Mouse (Mus musculus) forebrain, postnatal 0 days (tissue): Measurements from ENCODE around the gene Atg14. TPM values are rescaled to one million over a fixed set of nuclear protein-coding genes. Genes with fewer than 3 reads are reported as not detected.
"Not testable (repeated sequence)": the region's sequence is repeated elsewhere in the genome, so short reads cannot be mapped to it uniquely, and the experiment has no call there.

Experiments used
- ATAC-seq: fragments of 200-750 bp; cut with Nextera tagmentation; 2 replicates; pipeline ENCODE4 v1.8.0; 2017; ENCODE audit warnings: mild to moderate bottlenecking, moderate library complexity
- DNase-seq: peaks from one replicate; pipeline ENCODE4 v3.0.0-alpha.2; 2015
- H3K27ac ChIP-seq: fragments of 300-500 bp; sonication (generic); 2 replicates; pipeline ENCODE4 v1.5.1; 2014; ENCODE audit warnings: low read depth, mild to moderate bottlenecking, antibody characterized with exemption, low read length, moderate library complexity, mixed read lengths
- H3K27me3 ChIP-seq: fragments of 300-500 bp; sonication (generic); 2 replicates; pipeline ENCODE4 v1.6.1; 2014; ENCODE audit warnings: mild to moderate bottlenecking, low read length, mixed read lengths; ENCODE audit not compliant: insufficient read depth
- H3K36me3 ChIP-seq: fragments of 300-500 bp; sonication (generic); 2 replicates; pipeline ENCODE4 v1.6.1; 2014; ENCODE audit warnings: mild to moderate bottlenecking, moderate library complexity; ENCODE audit not compliant: insufficient read depth
- H3K4me1 ChIP-seq: fragments of 300-500 bp; sonication (generic); 2 replicates; pipeline ENCODE4 v1.6.1; 2014; ENCODE audit warnings: antibody characterized with exemption; ENCODE audit not compliant: insufficient read depth
- H3K4me2 ChIP-seq: fragments of 300-500 bp; sonication (generic); 2 replicates; pipeline ENCODE4 v1.6.1; 2014; ENCODE audit warnings: low read depth, mild to moderate bottlenecking, moderate library complexity
- H3K4me3 ChIP-seq: fragments of 300-500 bp; sonication (generic); 2 replicates; pipeline ENCODE4 v1.5.1; 2014; ENCODE audit warnings: low read depth, low read length, mixed read lengths
- H3K9ac ChIP-seq: fragments of 300-500 bp; sonication (generic); 2 replicates; pipeline ENCODE4 v1.6.1; 2014; ENCODE audit warnings: mild to moderate bottlenecking
- H3K9me3 ChIP-seq: fragments of 300-500 bp; sonication (generic); 2 replicates; pipeline ENCODE4 v1.6.1; 2016; ENCODE audit warnings: low read length
- CTCF ChIP-seq: sonication (generic); IDR thresholded peaks from 2 replicates; pipeline ENCODE4 v1.5.1; 2016; ENCODE audit warnings: antibody characterized with exemption, control low read depth, low read depth
- WGBS: fragments of 180-500 bp; shearing (Covaris S2); extraction: QIAGEN DNeasy Blood & Tissue Kit; methylation state at CpG from one replicate; pipeline ENCODE4 v1.1.7; 2014; 5-methylcytosine and 5-hydroxymethylcytosine counted together
- polyA plus RNA-seq: library from polyadenylated mRNA; unstranded; fragments of >200 nt; fragmentation: Nextera tagmentation; extraction: Ambion mirVana; gene quantifications from 2 replicates; pipeline ENCODE4 v1.2.1, GENCODE M21; 2015
- total RNA-seq: library from RNA; depleted of rRNA; stranded (reverse); fragments of >200 nt; gene quantifications from 2 replicates; pipeline ENCODE4 v1.2.3, GENCODE M21; 2014

Atg14 gene
- total and polyA plus RNA-seq, 2 experiments from 2014 or later = 8.1 to 22.0 TPM

DNA sequence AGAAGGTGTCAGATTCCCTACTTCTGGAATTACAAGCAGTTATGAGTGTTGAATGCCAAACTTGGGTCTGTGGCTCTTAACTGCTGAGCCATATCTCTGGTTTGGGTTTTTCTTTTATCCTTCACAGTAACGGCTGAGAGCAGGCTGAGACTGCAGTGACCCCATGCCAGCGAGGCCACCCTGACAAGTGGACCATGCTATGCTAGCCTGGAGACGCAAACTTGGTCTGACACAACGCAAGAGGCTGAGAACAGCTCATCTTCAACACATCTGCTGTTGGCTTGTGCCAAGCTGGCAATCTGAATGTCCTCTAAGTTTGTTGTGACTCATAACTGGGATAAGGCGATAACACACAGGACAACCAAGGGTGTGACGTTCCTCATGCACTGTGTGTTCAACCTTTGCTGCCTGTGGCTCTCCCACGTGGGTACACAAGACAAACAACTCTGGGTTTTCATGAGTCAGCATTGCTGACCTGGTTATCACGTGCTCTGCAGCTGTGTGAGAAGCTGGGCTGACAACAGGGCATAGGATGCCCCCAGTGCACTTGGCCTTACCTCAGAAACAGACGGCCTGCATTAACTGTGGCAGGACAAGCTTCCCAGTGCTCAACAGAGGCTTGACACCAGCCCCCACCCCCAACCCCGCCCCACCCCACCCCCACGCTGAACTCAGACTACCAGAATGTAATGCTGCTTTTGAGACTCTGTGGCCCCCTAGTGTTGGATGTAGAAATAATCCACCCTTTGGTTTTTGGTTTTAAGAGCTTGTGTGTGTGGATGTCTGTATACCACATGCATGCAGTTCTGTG, 36.9 kb downstream of the Atg14 start:
- ATAC-seq (peak; percentile 56), DNase-seq (peak; percentile 62)
- no peak overlapping the region for H3K9ac ChIP-seq
- no peaks in the 10 kb centered on the region for H3K9me3 ChIP-seq
- 46% methylated on average over 11 of the region's 11 CpGs for WGBS
- H3K4me1 ChIP-seq = no peaks in the 10 kb centered on the region
- no peaks in the 10 kb centered on the region for H3K27me3 ChIP-seq
- peak; percentile 67 for TF ChIP-seq CTCF
- H3K4me3 ChIP-seq = no peak overlapping the region
- no peak overlapping the region for H3K27ac ChIP-seq
- H3K4me2 ChIP-seq = no peak overlapping the region
- 0 out of 2 replicates have a peak, but pooled peaks cover 2% of the 10 kb centered on the region for H3K36me3 ChIP-seq

DNA sequence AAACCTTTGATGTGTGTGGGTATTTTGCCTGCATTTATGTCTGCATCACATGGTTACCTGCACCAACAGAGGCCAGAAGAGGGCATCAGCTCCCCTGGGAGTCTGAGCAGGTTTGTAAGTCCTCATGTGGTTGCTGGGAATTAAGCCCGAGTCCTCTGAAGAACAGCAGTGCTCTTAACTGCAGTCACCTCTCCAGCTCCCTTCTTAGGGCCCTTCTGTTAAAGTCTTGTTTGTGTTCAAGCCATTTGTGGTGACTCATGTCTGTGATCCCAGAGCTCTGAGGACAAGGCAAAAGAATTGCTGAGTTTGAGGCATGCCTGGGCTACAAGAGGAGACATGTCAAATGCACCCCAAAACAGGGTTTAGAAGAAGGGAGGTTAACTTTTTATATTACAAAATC, 38.0 kb downstream of the Atg14 start:
- H3K27me3 ChIP-seq = no peaks in the 10 kb centered on the region
- H3K36me3 ChIP-seq = 0 out of 2 replicates have a peak, but pooled peaks cover 2% of the 10 kb centered on the region
- H3K4me2 ChIP-seq = no peak overlapping the region
- no peak for ATAC-seq
- H3K9ac ChIP-seq = no peak overlapping the region
- no peak overlapping the region for H3K27ac ChIP-seq
- WGBS = 81% methylated on average over 1 of the region's 1 CpGs
- H3K9me3 ChIP-seq = no peaks in the 10 kb centered on the region
- TF ChIP-seq CTCF = no peak
- H3K4me3 ChIP-seq = no peak overlapping the region
- no peaks in the 10 kb centered on the region for H3K4me1 ChIP-seq
- no peak for DNase-seq

DNA sequence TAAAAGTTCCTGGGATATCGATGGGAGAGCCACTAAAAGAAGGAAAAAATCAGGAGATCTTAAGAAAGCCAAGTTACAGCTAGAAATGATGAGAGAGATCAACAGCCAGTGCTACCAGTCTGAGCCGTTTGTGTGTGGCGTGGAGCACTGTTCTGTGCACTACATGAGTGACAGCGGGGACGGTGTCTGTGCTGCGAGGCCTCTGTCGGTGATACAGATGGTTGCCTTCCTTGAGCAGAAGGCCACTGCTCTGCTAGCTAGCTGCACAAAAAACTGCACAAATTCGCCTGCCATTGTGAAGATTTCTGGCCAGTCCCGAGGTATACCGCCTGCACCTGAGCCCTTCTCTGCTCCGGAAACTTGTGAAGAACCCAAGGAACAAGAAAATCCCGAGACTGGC, 40.9 kb downstream of the Atg14 start:
- 82% methylated on average over 11 of the region's 12 CpGs for WGBS
- not testable (repeated sequence) for H3K27ac ChIP-seq, H3K4me3 ChIP-seq, DNase-seq, H3K36me3 ChIP-seq, H3K4me2 ChIP-seq, H3K4me1 ChIP-seq, H3K27me3 ChIP-seq, H3K9ac ChIP-seq, H3K9me3 ChIP-seq
- ATAC-seq = peak; percentile 40; the same call in 1 of the 2 replicates

DNA sequence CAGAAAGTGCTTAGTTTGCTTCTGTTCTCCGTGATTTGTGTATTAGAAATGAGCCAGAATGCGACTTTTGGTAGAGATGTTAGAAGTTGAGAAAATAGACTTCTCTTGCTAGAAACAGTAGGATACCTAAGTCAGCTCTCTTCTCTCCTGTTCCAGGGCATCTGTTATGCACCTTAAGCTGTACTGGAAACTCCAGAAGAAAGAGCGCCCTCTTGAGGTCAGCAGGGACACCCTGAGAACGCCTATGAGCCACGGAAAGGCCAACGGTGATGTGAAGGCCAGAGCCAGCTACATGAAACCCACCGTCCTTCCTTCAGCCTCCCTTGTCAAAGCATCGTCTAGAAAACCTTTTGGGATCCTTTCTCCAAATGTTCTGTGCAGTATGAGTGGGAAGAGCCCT, 41.4 kb downstream of the Atg14 start:
- DNase-seq (peak; percentile 57), ATAC-seq (peak; percentile 54; the same call in 1 of the 2 replicates)
- H3K4me1 ChIP-seq = no peaks in the 10 kb centered on the region
- H3K27ac ChIP-seq = no peak overlapping the region
- H3K4me3 ChIP-seq = no peak overlapping the region
- no peak overlapping the region for H3K9ac ChIP-seq
- 34% methylated on average over 8 of the region's 8 CpGs for WGBS
- 0 out of 2 replicates have a peak, but pooled peaks cover 2% of the 10 kb centered on the region for H3K36me3 ChIP-seq
- H3K4me2 ChIP-seq = no peak overlapping the region
- peak; percentile 67 for TF ChIP-seq CTCF
- no peaks in the 10 kb centered on the region for H3K27me3 ChIP-seq
- no peaks in the 10 kb centered on the region for H3K9me3 ChIP-seq

DNA sequence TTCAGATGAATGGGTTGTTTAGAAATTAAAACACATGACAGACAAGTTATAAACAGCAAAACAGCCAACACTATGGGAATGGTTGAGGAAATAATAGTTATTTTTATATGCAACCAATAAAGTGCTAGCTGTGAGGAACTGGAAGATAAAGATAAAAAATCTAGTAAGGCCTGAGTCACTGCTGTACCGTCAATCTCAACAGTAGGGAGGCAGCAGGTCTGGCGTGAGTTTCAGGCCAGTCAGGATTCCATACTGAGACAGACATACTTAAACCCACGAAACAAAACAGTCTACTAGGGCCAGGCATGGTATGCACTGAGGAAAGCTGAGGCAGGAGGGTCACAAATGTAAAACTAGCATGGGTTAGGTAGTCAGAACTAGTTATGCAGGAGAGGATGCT, 42.2 kb downstream of the Atg14 start:
- H3K27me3 ChIP-seq = no peaks in the 10 kb centered on the region
- H3K9me3 ChIP-seq = no peaks in the 10 kb centered on the region
- H3K4me3 ChIP-seq = no peak overlapping the region
- no peak for ATAC-seq
- DNase-seq = no peak
- H3K4me2 ChIP-seq = no peak overlapping the region
- 84% methylated on average over 3 of the region's 3 CpGs for WGBS
- no peak for TF ChIP-seq CTCF
- no peak overlapping the region for H3K27ac ChIP-seq
- no peaks in the 10 kb centered on the region for H3K4me1 ChIP-seq
- H3K9ac ChIP-seq = no peak overlapping the region
- H3K36me3 ChIP-seq = 0 out of 2 replicates have a peak, but pooled peaks cover 2% of the 10 kb centered on the region

DNA sequence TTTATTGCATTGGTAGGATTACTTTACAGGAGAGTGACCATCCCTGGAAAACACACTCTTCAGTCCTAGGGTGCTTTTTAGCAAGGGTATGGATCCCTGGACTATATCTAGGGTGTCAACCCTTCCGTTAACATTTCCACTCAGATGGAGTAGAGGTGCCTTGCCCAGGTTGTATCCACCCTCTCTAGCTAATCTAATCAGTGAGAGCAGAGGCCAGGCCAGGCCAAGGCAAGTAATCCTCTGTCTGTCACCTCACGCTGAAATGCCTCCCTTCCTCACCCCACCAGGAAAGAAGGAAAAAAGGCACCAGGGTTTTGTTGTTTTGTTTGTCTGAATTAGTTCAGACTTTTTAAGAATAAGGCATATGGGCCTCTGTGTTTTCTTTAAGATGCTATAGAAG, 42.6 kb downstream of the Atg14 start:
- no peaks in the 10 kb centered on the region for H3K27me3 ChIP-seq
- no peak overlapping the region for H3K9ac ChIP-seq
- no peaks in the 10 kb centered on the region for H3K9me3 ChIP-seq
- no peak overlapping the region for H3K27ac ChIP-seq
- H3K4me3 ChIP-seq = no peak overlapping the region
- H3K36me3 ChIP-seq = 0 out of 2 replicates have a peak, but pooled peaks cover 2% of the 10 kb centered on the region
- H3K4me2 ChIP-seq = no peak overlapping the region
- WGBS = 92% methylated on average over 2 of the region's 2 CpGs
- no peaks in the 10 kb centered on the region for H3K4me1 ChIP-seq
- ATAC-seq (no peak), DNase-seq (no peak)
- TF ChIP-seq CTCF = no peak

DNA sequence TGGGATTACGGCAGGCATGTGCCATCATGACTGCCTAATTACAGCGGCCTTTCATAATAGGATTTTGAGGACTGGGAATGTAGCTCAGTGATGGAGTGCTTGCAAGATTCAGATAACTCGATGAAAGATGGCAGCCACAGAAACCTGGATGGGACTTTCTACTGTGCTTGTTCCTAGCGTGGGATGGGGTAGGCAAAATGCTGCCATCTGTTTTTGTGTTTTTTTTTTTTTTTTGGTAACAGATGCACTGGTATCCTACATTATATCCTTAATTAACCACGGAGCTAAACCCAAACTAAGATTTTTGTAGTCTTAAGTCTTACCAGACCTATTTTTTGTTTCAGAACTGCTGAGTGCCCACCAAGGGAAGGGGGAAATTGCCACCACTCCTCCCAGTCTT, 44.6 kb downstream of the Atg14 start:
- no peaks in the 10 kb centered on the region for H3K4me1 ChIP-seq
- DNase-seq (no peak), ATAC-seq (no peak)
- no peak for TF ChIP-seq CTCF
- no peak overlapping the region for H3K4me2 ChIP-seq
- H3K27ac ChIP-seq = no peak overlapping the region
- no peak overlapping the region for H3K9ac ChIP-seq
- H3K4me3 ChIP-seq = no peak overlapping the region
- no peaks in the 10 kb centered on the region for H3K27me3 ChIP-seq
- H3K36me3 ChIP-seq = no peaks in the 10 kb centered on the region
- WGBS = 70% methylated on average over 5 of the region's 5 CpGs
- no peaks in the 10 kb centered on the region for H3K9me3 ChIP-seq
